Mouse (Mus musculus): ENCODE results near the gene Gm16223. TPM values are rescaled to one million over a fixed set of nuclear protein-coding genes. Genes with fewer than 3 reads are reported as not detected.

The Gm16223 gene
- polyA plus RNA-seq, 1 experiment = 0.04 TPM

DNA sequence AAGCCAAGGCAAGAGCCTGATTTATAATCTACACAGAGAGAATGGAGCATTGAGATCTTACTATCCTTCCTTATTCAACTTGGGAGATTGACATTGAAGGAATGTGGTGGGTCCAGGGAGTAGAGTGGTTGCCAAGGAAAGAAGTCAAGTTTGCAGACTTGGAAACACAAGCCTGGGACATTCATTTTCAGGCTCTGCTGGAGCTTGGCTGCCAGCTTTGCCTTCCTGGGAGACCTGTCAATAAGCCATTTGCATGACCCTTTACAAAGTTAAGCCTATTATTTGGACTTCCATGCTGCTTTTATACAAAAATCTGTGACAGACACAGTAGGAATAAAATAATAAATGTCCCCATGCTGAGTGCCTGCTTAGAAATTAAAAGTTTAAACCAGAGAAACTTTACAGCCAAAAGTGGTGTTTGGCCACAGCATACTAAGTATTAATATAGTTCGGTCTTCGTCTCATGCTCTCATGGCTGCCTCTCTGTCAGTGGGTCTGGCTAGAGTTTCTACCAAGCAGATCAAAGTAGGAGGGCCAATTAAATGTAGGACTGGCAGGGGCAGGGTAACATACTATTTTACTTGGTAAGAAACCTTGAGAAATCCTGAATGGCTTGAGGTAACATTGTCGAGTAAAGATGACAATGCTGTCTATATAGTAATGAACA is 139.8 kb downstream of the Gm16223 start:
- TF ChIP-seq E2F4 (IDR thresholded peaks at IDR 0.05; ENCODE audit: insufficient read depth) (no peak), REST (IDR thresholded peaks at IDR 0.05; ENCODE audit: insufficient read depth, insufficient read length) (no peak), TCF3 (IDR thresholded peaks at IDR 0.05; ENCODE audit: insufficient read length, low read depth) (no peak), MYOD1 (IDR thresholded peaks at IDR 0.05; ENCODE audit: control insufficient read depth in 1 of 3, insufficient read length in 2 of 3, low read depth in 2 of 3) (no peak), POLR2A (IDR thresholded peaks at IDR 0.05; ENCODE audit: insufficient read length, low read depth) (no peak), MAX (IDR thresholded peaks at IDR 0.05; ENCODE audit: low read depth) (no peak), CEBPB (IDR thresholded peaks at IDR 0.05; ENCODE audit: insufficient read depth, poor library complexity, severe bottlenecking) (no peak), SRF (IDR thresholded peaks at IDR 0.05; ENCODE audit: control insufficient read depth, insufficient read length, low read depth) (no peak), MYOG (IDR thresholded peaks at IDR 0.05; ENCODE audit: control insufficient read depth in 1 of 3, insufficient read depth in 1 of 3, insufficient read length in 2 of 3, low read depth in 2 of 3) (no peak), USF1 (IDR thresholded peaks at IDR 0.05; ENCODE audit: low read depth) (no peak), POLR2AphosphoS2 (IDR thresholded peaks at IDR 0.05; ENCODE audit: insufficient read length, low read depth) (no peak), TCF12 (IDR thresholded peaks at IDR 0.05; ENCODE audit: insufficient read depth, poor library complexity, severe bottlenecking) (no peak)
- no peaks in the 10 kb centered on the region for H3K36me3 ChIP-seq (ENCODE audit: control insufficient read depth, insufficient read depth)
- H3K27me3 ChIP-seq (ENCODE audit: control insufficient read depth, insufficient read depth, insufficient read length) = no peaks in the 10 kb centered on the region
- H3ac ChIP-seq (ENCODE audit: control insufficient read depth, insufficient read length) = no peak overlapping the region
- H3K4me3 ChIP-seq = no peak overlapping the region
- no peaks in the 10 kb centered on the region for H3K79me2 ChIP-seq (ENCODE audit: control insufficient read depth, insufficient read depth)
- no peak overlapping the region for H3K4me2 ChIP-seq (ENCODE audit: low read depth)

DNA sequence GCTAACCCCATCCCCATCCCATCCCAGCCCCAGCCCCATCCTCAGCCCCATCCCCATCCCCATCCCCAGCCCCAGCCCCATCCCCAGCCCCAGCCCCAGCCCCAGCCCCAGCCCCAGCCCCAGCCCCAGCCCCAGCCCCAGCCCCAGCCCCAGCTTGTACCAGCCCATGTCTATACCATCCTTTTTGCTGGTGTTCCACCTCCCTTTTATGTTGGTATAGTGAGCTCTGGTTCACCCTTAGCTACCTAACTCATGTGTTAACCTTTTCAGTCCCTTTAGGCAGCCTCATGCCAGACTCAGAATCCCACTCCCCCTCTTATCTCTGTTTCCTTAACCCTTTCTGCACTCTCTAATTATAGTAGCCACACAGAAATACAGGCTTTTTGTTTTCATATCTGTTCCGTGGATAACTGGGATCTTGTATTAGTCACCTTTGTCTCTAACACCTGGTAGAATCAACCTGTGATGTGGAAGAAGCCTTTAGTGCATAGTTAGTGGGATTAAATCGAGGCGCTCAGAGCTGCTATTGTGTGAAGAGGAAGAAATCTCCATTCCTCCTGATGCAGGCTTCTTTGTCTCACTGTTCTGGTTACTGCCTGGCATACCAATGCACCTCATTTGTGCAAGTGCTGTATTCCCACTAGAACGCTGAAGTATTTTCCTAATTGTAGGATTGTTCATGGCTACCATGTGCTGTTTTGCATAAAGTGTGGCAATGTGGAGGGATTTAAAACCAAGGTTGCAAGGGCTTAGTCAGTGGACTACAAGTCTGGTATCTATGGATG is 144.0 kb downstream of the Gm16223 start:
- H3K4me2 ChIP-seq (ENCODE audit: low read depth) = no peak overlapping the region
- H3K36me3 ChIP-seq (ENCODE audit: control insufficient read depth, insufficient read depth) = no peaks in the 10 kb centered on the region
- no peak overlapping the region for H3ac ChIP-seq (ENCODE audit: control insufficient read depth, insufficient read length)
- no peaks in the 10 kb centered on the region for H3K27me3 ChIP-seq (ENCODE audit: control insufficient read depth, insufficient read depth, insufficient read length)
- TF ChIP-seq POLR2AphosphoS2 (IDR thresholded peaks at IDR 0.05; ENCODE audit: insufficient read length, low read depth) (no peak), TCF12 (IDR thresholded peaks at IDR 0.05; ENCODE audit: insufficient read depth, poor library complexity, severe bottlenecking) (no peak), MYOD1 (IDR thresholded peaks at IDR 0.05; ENCODE audit: control insufficient read depth in 1 of 3, insufficient read length in 2 of 3, low read depth in 2 of 3) (no peak), TCF3 (IDR thresholded peaks at IDR 0.05; ENCODE audit: insufficient read length, low read depth) (no peak), USF1 (IDR thresholded peaks at IDR 0.05; ENCODE audit: low read depth) (no peak), POLR2A (IDR thresholded peaks at IDR 0.05; ENCODE audit: insufficient read length, low read depth) (no peak), MYOG (IDR thresholded peaks at IDR 0.05; ENCODE audit: control insufficient read depth in 1 of 3, insufficient read depth in 1 of 3, insufficient read length in 2 of 3, low read depth in 2 of 3) (no peak), E2F4 (IDR thresholded peaks at IDR 0.05; ENCODE audit: insufficient read depth) (no peak), MAX (IDR thresholded peaks at IDR 0.05; ENCODE audit: low read depth) (no peak), CEBPB (IDR thresholded peaks at IDR 0.05; ENCODE audit: insufficient read depth, poor library complexity, severe bottlenecking) (no peak), REST (IDR thresholded peaks at IDR 0.05; ENCODE audit: insufficient read depth, insufficient read length) (no peak)
- H3K79me2 ChIP-seq (ENCODE audit: control insufficient read depth, insufficient read depth) = no peaks in the 10 kb centered on the region
- H3K4me3 ChIP-seq = no peak overlapping the region

DNA sequence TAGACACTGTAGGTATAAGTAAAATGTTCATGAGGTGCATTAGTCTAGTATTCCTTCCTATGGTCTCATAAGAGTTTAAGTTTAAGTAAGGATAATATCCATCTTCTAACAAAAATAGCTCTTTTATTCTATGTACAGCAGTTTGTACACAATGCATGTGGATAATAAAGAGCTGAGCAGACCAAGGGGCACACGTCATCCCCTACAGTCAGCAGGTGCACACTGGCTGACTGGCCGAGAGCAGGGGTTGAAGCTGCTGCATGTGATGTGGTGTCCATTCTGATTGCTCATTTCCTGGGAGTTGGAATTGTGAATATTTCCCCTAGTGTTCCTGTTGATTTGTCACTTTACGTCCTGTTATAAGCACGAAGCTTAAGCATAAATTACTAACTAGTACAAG is 144.6 kb downstream of the Gm16223 start:
- TF ChIP-seq E2F4 (IDR thresholded peaks at IDR 0.05; ENCODE audit: insufficient read depth) = no peak
- no peak for TF ChIP-seq MAX (IDR thresholded peaks at IDR 0.05; ENCODE audit: low read depth)
- no peak for TF ChIP-seq SRF (IDR thresholded peaks at IDR 0.05; ENCODE audit: control insufficient read depth, insufficient read length, low read depth)
- TF ChIP-seq CEBPB (IDR thresholded peaks at IDR 0.05; ENCODE audit: insufficient read depth, poor library complexity, severe bottlenecking) = no peak
- TF ChIP-seq MYOG (IDR thresholded peaks at IDR 0.05; ENCODE audit: control insufficient read depth in 1 of 3, insufficient read depth in 1 of 3, insufficient read length in 2 of 3, low read depth in 2 of 3) = no peak
- TF ChIP-seq MYOD1 (IDR thresholded peaks at IDR 0.05; ENCODE audit: control insufficient read depth in 1 of 3, insufficient read length in 2 of 3, low read depth in 2 of 3) = no peak
- TF ChIP-seq POLR2A (IDR thresholded peaks at IDR 0.05; ENCODE audit: insufficient read length, low read depth) = no peak
- no peak for TF ChIP-seq TCF12 (IDR thresholded peaks at IDR 0.05; ENCODE audit: insufficient read depth, poor library complexity, severe bottlenecking)
- TF ChIP-seq TCF3 (IDR thresholded peaks at IDR 0.05; ENCODE audit: insufficient read length, low read depth) = no peak
- no peak for TF ChIP-seq USF1 (IDR thresholded peaks at IDR 0.05; ENCODE audit: low read depth)
- no peak for TF ChIP-seq POLR2AphosphoS2 (IDR thresholded peaks at IDR 0.05; ENCODE audit: insufficient read length, low read depth)
- no peak for TF ChIP-seq REST (IDR thresholded peaks at IDR 0.05; ENCODE audit: insufficient read depth, insufficient read length)
- no peaks in the 10 kb centered on the region for H3K27me3 ChIP-seq (ENCODE audit: control insufficient read depth, insufficient read depth, insufficient read length)
- no peak overlapping the region for H3K4me3 ChIP-seq
- no peak overlapping the region for H3K4me2 ChIP-seq (ENCODE audit: low read depth)
- H3ac ChIP-seq (ENCODE audit: control insufficient read depth, insufficient read length) = no peak overlapping the region
- no peaks in the 10 kb centered on the region for H3K36me3 ChIP-seq (ENCODE audit: control insufficient read depth, insufficient read depth)
- no peaks in the 10 kb centered on the region for H3K79me2 ChIP-seq (ENCODE audit: control insufficient read depth, insufficient read depth)

DNA sequence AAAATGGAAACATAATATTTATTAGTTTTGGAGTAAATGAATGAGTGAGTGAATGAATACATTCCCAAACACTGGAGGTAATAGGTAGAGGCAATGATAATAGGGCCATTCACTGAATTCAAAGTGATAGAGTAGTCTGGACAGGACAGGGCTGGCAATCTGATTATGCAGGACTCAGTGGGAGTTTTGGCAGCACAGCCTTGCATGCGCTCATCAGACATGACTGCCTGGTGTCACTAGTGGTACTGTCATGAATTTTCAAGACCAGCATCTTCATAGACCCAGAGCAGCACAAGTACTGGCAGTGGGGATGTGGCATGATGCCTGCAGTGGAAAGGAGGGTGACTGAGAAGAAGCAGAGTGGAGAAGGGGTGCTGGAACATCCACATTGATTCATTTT is 157.1 kb downstream of the Gm16223 start:
- Histone ChIP-seq H3K27me3 (ENCODE audit: control insufficient read depth, insufficient read depth, insufficient read length) (no peaks in the 10 kb centered on the region), H3K79me2 (ENCODE audit: control insufficient read depth, insufficient read depth) (no peaks in the 10 kb centered on the region), H3K4me3 (no peak overlapping the region), H3ac (ENCODE audit: control insufficient read depth, insufficient read length) (no peak overlapping the region), H3K4me2 (ENCODE audit: low read depth) (no peak overlapping the region), H3K36me3 (ENCODE audit: control insufficient read depth, insufficient read depth) (no peaks in the 10 kb centered on the region)
- TF ChIP-seq TCF12 (IDR thresholded peaks at IDR 0.05; ENCODE audit: insufficient read depth, poor library complexity, severe bottlenecking) (no peak), REST (IDR thresholded peaks at IDR 0.05; ENCODE audit: insufficient read depth, insufficient read length) (no peak), MYOG (IDR thresholded peaks at IDR 0.05; ENCODE audit: control insufficient read depth in 1 of 3, insufficient read depth in 1 of 3, insufficient read length in 2 of 3, low read depth in 2 of 3) (no peak), POLR2A (IDR thresholded peaks at IDR 0.05; ENCODE audit: insufficient read length, low read depth) (no peak), MYOD1 (IDR thresholded peaks at IDR 0.05; ENCODE audit: control insufficient read depth in 1 of 3, insufficient read length in 2 of 3, low read depth in 2 of 3) (no peak), SRF (IDR thresholded peaks at IDR 0.05; ENCODE audit: control insufficient read depth, insufficient read length, low read depth) (no peak), POLR2AphosphoS2 (IDR thresholded peaks at IDR 0.05; ENCODE audit: insufficient read length, low read depth) (no peak), E2F4 (IDR thresholded peaks at IDR 0.05; ENCODE audit: insufficient read depth) (no peak), CEBPB (IDR thresholded peaks at IDR 0.05; ENCODE audit: insufficient read depth, poor library complexity, severe bottlenecking) (no peak)
